Comparison of ENCODE assay signal across 21 mouse cellular contexts in genomic region chr14:34353326-34353725, GRCm38 (mm10). TPM values are rescaled to one million over a fixed set of nuclear protein-coding genes. Genes with fewer than 3 reads are reported as not detected.
"Had no signal": no experiment of that assay in that cellular context is flagged by ENCODE, and none has a peak within 500 bp of the region (broad histone marks: within the 10 kb centered on the region; RNA-seq: fewer than 3 reads in every experiment).

No protein-coding gene starts in this region.

- H3K4me1 ChIP-seq: limb, embryonic 13.5 days; midbrain, embryonic 15.5 days; neural tube, embryonic 12.5 days had no signal

- H3K4me3 ChIP-seq: layer of hippocampus, adult 2 months; limb, embryonic 13.5 days; liver, embryonic 15.5 days; midbrain, embryonic 15.5 days; neural tube, embryonic 12.5 days; stomach, embryonic 15.5 days had no signal

- H3K27ac ChIP-seq: layer of hippocampus, adult 2 months; limb, embryonic 13.5 days; liver, embryonic 15.5 days; midbrain, embryonic 15.5 days; neural tube, embryonic 12.5 days; stomach, embryonic 15.5 days had no signal

- ATAC-seq: intestine, postnatal 0 days; midbrain, embryonic 15.5 days had no signal

- H3K9me3 ChIP-seq: limb, embryonic 13.5 days; liver, embryonic 15.5 days; midbrain, embryonic 15.5 days; neural tube, embryonic 12.5 days; stomach, embryonic 15.5 days had no signal

- H3K9ac ChIP-seq: limb, embryonic 13.5 days; liver, embryonic 15.5 days; midbrain, embryonic 15.5 days; neural tube, embryonic 12.5 days; stomach, embryonic 15.5 days had no signal

- DNase-seq: kidney, adult 8-10 months; kidney, postnatal 10 days; kidney, postnatal 4 days; right cerebral cortex, postnatal 14 days; thymus, postnatal 4 days had no signal

- H3K27me3 ChIP-seq: limb, embryonic 13.5 days; liver, embryonic 15.5 days; midbrain, embryonic 15.5 days; neural tube, embryonic 12.5 days; stomach, embryonic 15.5 days had no signal

- H3K36me3 ChIP-seq: limb, embryonic 13.5 days; liver, embryonic 15.5 days; midbrain, embryonic 15.5 days; neural tube, embryonic 12.5 days; stomach, embryonic 15.5 days had no signal

- H3K4me2 ChIP-seq: limb, embryonic 13.5 days; liver, embryonic 11.5 days; liver, embryonic 15.5 days; midbrain, embryonic 11.5 days; midbrain, embryonic 15.5 days; neural tube, embryonic 12.5 days; stomach, embryonic 15.5 days had no signal

RNA-seq across cellular contexts. Expression of gene Fam25c, which starts 1.9 kb away (rescaled TPM):
- total RNA-seq: layer of hippocampus, adult 2 months; layer of hippocampus, postnatal 10 days; left cerebral cortex, postnatal 36 days; megakaryocyte, adult 5-6 weeks; monocyte, adult 5-6 weeks; neutrophil, adult 5-6 weeks had no signal
- polyA plus RNA-seq: intestine, postnatal 0 days; lung, embryonic 16.5 days; midbrain, embryonic 11.5 days; midbrain, embryonic 15.5 days; neural tube, embryonic 12.5 days; spleen, adult 2 months had no signal

RNA-seq across cellular contexts. Expression of gene Sncg, which starts 21.3 kb away (rescaled TPM):
- total RNA-seq: megakaryocyte, adult 5-6 weeks; monocyte, adult 5-6 weeks; neutrophil, adult 5-6 weeks had no signal

RNA-seq across cellular contexts. Expression of gene Mmrn2, which starts 21.9 kb away (rescaled TPM):
- total RNA-seq: megakaryocyte, adult 5-6 weeks; monocyte, adult 5-6 weeks; neutrophil, adult 5-6 weeks had no signal
